Mouse (Mus musculus) limb, embryonic 12.5 days (tissue): ENCODE measurements at regions not wholly inside any gene's neighbourhood (a gene's known extent, or its start where the extent isn't known, plus 50 kb on each side); places are given as distances from the start of the nearest gene placed in this dataset.

Experiments used
- ATAC-seq: fragments of 200-750 bp; cut with Nextera tagmentation; 2 replicates; pipeline ENCODE4 v1.8.0; 2017; ENCODE audit warnings: low read depth, moderate TSS enrichment; ENCODE audit not compliant: insufficient number of reproducible peaks, insufficient read depth, low FRiP score, low TSS enrichment
- H3K27ac ChIP-seq: fragments of 300-500 bp; sonication (generic); 2 replicates; pipeline ENCODE4 v1.5.1; 2016; ENCODE audit warnings: mild to moderate bottlenecking, moderate library complexity
- H3K27me3 ChIP-seq: fragments of 300-500 bp; sonication (generic); 2 replicates; pipeline ENCODE4 v1.6.1; 2016; ENCODE audit warnings: mild to moderate bottlenecking, moderate library complexity
- H3K36me3 ChIP-seq: fragments of 300-500 bp; sonication (generic); 2 replicates; pipeline ENCODE4 v1.6.1; 2016; ENCODE audit warnings: mild to moderate bottlenecking, moderate library complexity
- H3K4me1 ChIP-seq: fragments of 300-500 bp; sonication (generic); replicated peaks from 2 replicates; pipeline ENCODE4 v1.6.1; 2016
- H3K4me2 ChIP-seq: fragments of 300-500 bp; sonication (generic); 2 replicates; pipeline ENCODE4 v1.6.1; 2016; ENCODE audit warnings: mild to moderate bottlenecking, moderate library complexity
- H3K4me3 ChIP-seq: fragments of 300-500 bp; sonication (generic); replicated peaks from 2 replicates; pipeline ENCODE4 v1.5.1; 2016; ENCODE audit warnings: mild to moderate bottlenecking
- H3K9ac ChIP-seq: fragments of 300-500 bp; sonication (generic); replicated peaks from 2 replicates; pipeline ENCODE4 v1.6.1; 2016; ENCODE audit warnings: mild to moderate bottlenecking, moderate library complexity
- H3K9me3 ChIP-seq: fragments of 300-500 bp; sonication (generic); 2 replicates; pipeline ENCODE4 v1.6.1; 2016; ENCODE audit warnings: mild to moderate bottlenecking, moderate library complexity
- WGBS: fragments of 180-500 bp; shearing (Covaris S2); methylation state at CpG from one replicate; pipeline ENCODE4 v1.1.7; 2016; 5-methylcytosine and 5-hydroxymethylcytosine counted together

GRCm38 (mm10) chr12:65494388-65495030, 269.2 kb downstream of the Wdr20rt start:
- WGBS = 88% methylated on average over 5 of the region's 5 CpGs
- H3K9me3 ChIP-seq = peaks cover 5% of the 10 kb centered on the region; the same call in 1 of the 2 replicates
- no peaks in the 10 kb centered on the region for H3K27me3 ChIP-seq
- no peak overlapping the region for H3K27ac ChIP-seq
- no peaks in the 10 kb centered on the region for H3K4me1 ChIP-seq
- no peak overlapping the region for H3K4me3 ChIP-seq
- H3K9ac ChIP-seq = no peak overlapping the region
- no peak overlapping the region for H3K4me2 ChIP-seq
- no peaks in the 10 kb centered on the region for H3K36me3 ChIP-seq
- ATAC-seq = no peak

- 82% methylated on average over 6 of the region's 6 CpGs for WGBS
- H3K4me1 ChIP-seq = no peaks in the 10 kb centered on the region
- peaks cover 5% of the 10 kb centered on the region; the same call in 1 of the 2 replicates for H3K9me3 ChIP-seq
- no peak overlapping the region for H3K27ac ChIP-seq
- ATAC-seq = no peak
- no peaks in the 10 kb centered on the region for H3K36me3 ChIP-seq
- no peak overlapping the region for H3K4me3 ChIP-seq
- no peak overlapping the region for H3K9ac ChIP-seq
- no peak overlapping the region for H3K4me2 ChIP-seq
- H3K27me3 ChIP-seq = no peaks in the 10 kb centered on the region
These were observed 271.3 kb downstream of the Wdr20rt start for GRCm38 (mm10) chr12:65496613-65497012.

- no peaks in the 10 kb centered on the region for H3K27me3 ChIP-seq
- H3K4me1 ChIP-seq = no peaks in the 10 kb centered on the region
- no peak overlapping the region for H3K27ac ChIP-seq
- peaks cover 5% of the 10 kb centered on the region; the same call in 1 of the 2 replicates for H3K9me3 ChIP-seq
- no peak for ATAC-seq
- 68% methylated on average over 6 of the region's 6 CpGs for WGBS
- no peak overlapping the region for H3K9ac ChIP-seq
- no peak overlapping the region for H3K4me3 ChIP-seq
- no peak overlapping the region for H3K4me2 ChIP-seq
- no peaks in the 10 kb centered on the region for H3K36me3 ChIP-seq
These were observed 272.3 kb downstream of the Wdr20rt start for GRCm38 (mm10) chr12:65497602-65498001.

- Histone ChIP-seq H3K27me3 (no peaks in the 10 kb centered on the region), H3K4me3 (no peak overlapping the region), H3K27ac (no peak overlapping the region), H3K4me1 (no peaks in the 10 kb centered on the region), H3K36me3 (no peaks in the 10 kb centered on the region), H3K9me3 (no peaks in the 10 kb centered on the region), H3K4me2 (no peak overlapping the region), H3K9ac (no peak overlapping the region)
- 58% methylated on average over 2 of the region's 2 CpGs for WGBS
- no peak for ATAC-seq
These were observed 276.1 kb downstream of the Wdr20rt start for GRCm38 (mm10) chr12:65501459-65501858.

- Histone ChIP-seq H3K36me3 (no peaks in the 10 kb centered on the region), H3K27ac (no peak overlapping the region), H3K4me3 (no peak overlapping the region), H3K9me3 (no peaks in the 10 kb centered on the region), H3K4me1 (no peaks in the 10 kb centered on the region), H3K4me2 (no peak overlapping the region), H3K27me3 (no peaks in the 10 kb centered on the region), H3K9ac (no peak overlapping the region)
- ATAC-seq = no peak
- 68% methylated on average over 1 of the region's 1 CpGs for WGBS
These were observed 276.7 kb downstream of the Wdr20rt start for GRCm38 (mm10) chr12:65502045-65502444.

GRCm38 (mm10) chr12:65513070-65513469, 287.8 kb downstream of the Wdr20rt start:
- Histone ChIP-seq H3K27me3 (no peaks in the 10 kb centered on the region), H3K4me2 (no peak overlapping the region), H3K4me3 (no peak overlapping the region), H3K36me3 (no peaks in the 10 kb centered on the region), H3K27ac (no peak overlapping the region), H3K9ac (no peak overlapping the region), H3K9me3 (no peaks in the 10 kb centered on the region), H3K4me1 (no peaks in the 10 kb centered on the region)
- 83% methylated on average over 1 of the region's 1 CpGs for WGBS
- no peak for ATAC-seq

GRCm38 (mm10) chr12:65534142-65534690, 308.9 kb downstream of the Wdr20rt start:
- Histone ChIP-seq H3K4me2 (no peak overlapping the region), H3K27ac (no peak overlapping the region), H3K36me3 (no peaks in the 10 kb centered on the region), H3K9me3 (no peaks in the 10 kb centered on the region), H3K27me3 (no peaks in the 10 kb centered on the region), H3K4me1 (no peaks in the 10 kb centered on the region), H3K4me3 (no peak overlapping the region), H3K9ac (no peak overlapping the region)
- ATAC-seq = no peak
- WGBS = 72% methylated on average over 3 of the region's 3 CpGs

- H3K27ac ChIP-seq = no peak overlapping the region
- H3K9me3 ChIP-seq = no peaks in the 10 kb centered on the region
- H3K27me3 ChIP-seq = no peaks in the 10 kb centered on the region
- no peak for ATAC-seq
- no peak overlapping the region for H3K4me2 ChIP-seq
- no peaks in the 10 kb centered on the region for H3K36me3 ChIP-seq
- no peak overlapping the region for H3K9ac ChIP-seq
- H3K4me3 ChIP-seq = no peak overlapping the region
- H3K4me1 ChIP-seq = no peaks in the 10 kb centered on the region
- 87% methylated on average over 4 of the region's 4 CpGs for WGBS
These were observed 323.0 kb downstream of the Wdr20rt start for GRCm38 (mm10) chr12:65548301-65548700.

- 95% methylated on average over 3 of the region's 3 CpGs for WGBS
- Histone ChIP-seq H3K4me2 (no peak overlapping the region), H3K9ac (no peak overlapping the region), H3K4me3 (no peak overlapping the region), H3K4me1 (no peaks in the 10 kb centered on the region), H3K9me3 (no peaks in the 10 kb centered on the region), H3K36me3 (no peaks in the 10 kb centered on the region), H3K27me3 (no peaks in the 10 kb centered on the region), H3K27ac (no peak overlapping the region)
- no peak for ATAC-seq
These were observed 326.9 kb downstream of the Wdr20rt start for GRCm38 (mm10) chr12:65552230-65552629.

GRCm38 (mm10) chr12:65559036-65559435, 333.7 kb downstream of the Wdr20rt start:
- Histone ChIP-seq H3K36me3 (no peaks in the 10 kb centered on the region), H3K27ac (no peak overlapping the region), H3K4me2 (no peak overlapping the region), H3K4me3 (no peak overlapping the region), H3K4me1 (no peaks in the 10 kb centered on the region), H3K27me3 (no peaks in the 10 kb centered on the region), H3K9me3 (no peaks in the 10 kb centered on the region), H3K9ac (no peak overlapping the region)
- WGBS = 86% methylated on average over 6 of the region's 6 CpGs
- no peak for ATAC-seq

- Histone ChIP-seq H3K27ac (no peak overlapping the region), H3K9me3 (no peaks in the 10 kb centered on the region), H3K36me3 (no peaks in the 10 kb centered on the region), H3K27me3 (no peaks in the 10 kb centered on the region), H3K4me1 (no peaks in the 10 kb centered on the region), H3K4me3 (no peak overlapping the region), H3K4me2 (no peak overlapping the region), H3K9ac (no peak overlapping the region)
- no peak for ATAC-seq
- WGBS = 80% methylated on average over 3 of the region's 3 CpGs
These were observed 334.5 kb downstream of the Wdr20rt start for GRCm38 (mm10) chr12:65559809-65560208.

GRCm38 (mm10) chr12:65571633-65572032, 346.3 kb downstream of the Wdr20rt start:
- no peak for ATAC-seq
- no peaks in the 10 kb centered on the region for H3K36me3 ChIP-seq
- H3K27me3 ChIP-seq = no peaks in the 10 kb centered on the region
- WGBS = 91% methylated on average over 1 of the region's 1 CpGs
- no peak overlapping the region for H3K27ac ChIP-seq
- H3K9me3 ChIP-seq = no peaks in the 10 kb centered on the region
- no peaks in the 10 kb centered on the region for H3K4me1 ChIP-seq
- no peak overlapping the region for H3K9ac ChIP-seq
- no peak overlapping the region for H3K4me2 ChIP-seq
- no peak overlapping the region for H3K4me3 ChIP-seq
